Mouse (Mus musculus): ENCODE measurements around the gene Ift52.

Gene Ift52

GRCm38 (mm10) chr2:163016916-163017743 is at the start of gene Ift52:
Gene Ift52, plus strand, starts transcription at chr2:163017354.
- peak; percentile 77 to 91 for DNase-seq (ENCODE audit: low spot score in 2 of 2)

GRCm38 (mm10) chr2:162968357-162968756 is 48.8 kb upstream of the Ift52 start:
- peak in 1 of 2 experiments; percentile 14 for DNase-seq (ENCODE audit: low spot score in 2 of 2)

- no peak for DNase-seq (ENCODE audit: low spot score in 2 of 2)
These were observed 48.1 kb upstream of the Ift52 start for GRCm38 (mm10) chr2:162969101-162969500.

- DNase-seq (ENCODE audit: low spot score in 2 of 2): no peak
These were observed 46.3 kb upstream of the Ift52 start for GRCm38 (mm10) chr2:162970896-162971295.

- DNase-seq (ENCODE audit: low spot score in 2 of 2): no peak
These were observed 44.4 kb upstream of the Ift52 start for GRCm38 (mm10) chr2:162972752-162973151.

- no peak for DNase-seq (ENCODE audit: low spot score in 2 of 2)
These were observed 43.9 kb upstream of the Ift52 start for GRCm38 (mm10) chr2:162973206-162973605.

- DNase-seq (ENCODE audit: low spot score in 2 of 2): no peak
These were observed 43.5 kb upstream of the Ift52 start for GRCm38 (mm10) chr2:162973637-162974036.

GRCm38 (mm10) chr2:162975157-162975775 is 41.9 kb upstream of the Ift52 start:
- DNase-seq (ENCODE audit: low spot score in 2 of 2): no peak

GRCm38 (mm10) chr2:162976001-162976400 is 41.2 kb upstream of the Ift52 start:
- no peak for DNase-seq (ENCODE audit: low spot score in 2 of 2)

GRCm38 (mm10) chr2:162984381-162984780 is 32.8 kb upstream of the Ift52 start:
- no peak for DNase-seq (ENCODE audit: low spot score in 2 of 2)

- no peak for DNase-seq (ENCODE audit: low spot score in 2 of 2)
These were observed 31.2 kb upstream of the Ift52 start for GRCm38 (mm10) chr2:162985923-162986322.

GRCm38 (mm10) chr2:162986764-162987163 is 30.4 kb upstream of the Ift52 start:
- DNase-seq (ENCODE audit: low spot score in 2 of 2): no peak

GRCm38 (mm10) chr2:162987218-162987617 is 29.9 kb upstream of the Ift52 start, which contains the start of gene Sgk2:
Gene Sgk2, plus strand, starts transcription at chr2:162987330.
- no peak for DNase-seq (ENCODE audit: low spot score in 2 of 2)

GRCm38 (mm10) chr2:162988235-162988634 is 28.9 kb upstream of the Ift52 start:
- no peak for DNase-seq (ENCODE audit: low spot score in 2 of 2)

- no peak for DNase-seq (ENCODE audit: low spot score in 2 of 2)
These were observed 25.6 kb upstream of the Ift52 start for GRCm38 (mm10) chr2:162991394-162992083.

- DNase-seq (ENCODE audit: low spot score in 2 of 2): no peak
These were observed 25.1 kb upstream of the Ift52 start for GRCm38 (mm10) chr2:162992084-162992437.

GRCm38 (mm10) chr2:162993881-162994616 is 23.1 kb upstream of the Ift52 start:
- DNase-seq (ENCODE audit: low spot score in 2 of 2): no peak

- DNase-seq (ENCODE audit: low spot score in 2 of 2): peak in 1 of 2 experiments; percentile 50
These were observed 18.5 kb upstream of the Ift52 start for GRCm38 (mm10) chr2:162998528-162999230.

GRCm38 (mm10) chr2:162999744-163000143 is 17.4 kb upstream of the Ift52 start:
- DNase-seq (ENCODE audit: low spot score in 2 of 2): no peak

- DNase-seq (ENCODE audit: low spot score in 2 of 2): no peak
These were observed 16.1 kb upstream of the Ift52 start for GRCm38 (mm10) chr2:163001071-163001470.

- DNase-seq (ENCODE audit: low spot score in 2 of 2): no peak
These were observed 9.9 kb upstream of the Ift52 start for GRCm38 (mm10) chr2:163007299-163007698.

Data from spleen, postnatal 14 days (tissue).